Mouse (Mus musculus) urinary bladder, postnatal 14 days (tissue): Measurements from ENCODE around the gene Bod1.

Source experiments
- DNase-seq: peaks from one replicate; pipeline ENCODE4 v3.0.0; 2021; ENCODE audit warnings: low spot score

Bod1 gene

GRCm38 (mm10) chr11:31671354-31672169, at the start of gene Bod1:
Gene Bod1, minus strand, starts transcription at chr11:31671885.
- peak; percentile 94 for DNase-seq

DNA sequence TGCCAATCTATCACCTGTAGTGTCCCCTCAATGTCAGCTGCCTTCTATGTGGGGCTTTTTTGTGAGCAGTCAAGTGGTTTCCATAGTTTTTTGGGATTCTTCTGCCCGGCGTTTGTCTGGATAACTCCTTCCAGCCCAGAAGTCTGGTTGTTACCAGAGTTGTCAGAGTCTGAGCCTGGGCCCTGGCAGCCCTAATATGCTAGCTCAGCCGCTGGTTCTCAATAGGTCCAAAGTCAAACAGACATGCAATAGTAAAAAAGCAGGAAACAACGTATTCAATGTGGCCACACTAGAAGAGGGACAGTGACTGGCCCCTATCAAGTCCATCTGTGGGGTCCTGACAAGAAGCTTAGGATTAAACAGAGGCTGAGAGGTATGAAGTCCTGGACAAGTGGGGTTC, 47.4 kb upstream of the Bod1 start:
- DNase-seq = no peak

- DNase-seq = no peak
Observed at GRCm38 (mm10) chr11:31717926-31718735, 46.4 kb upstream of the Bod1 start.

DNA sequence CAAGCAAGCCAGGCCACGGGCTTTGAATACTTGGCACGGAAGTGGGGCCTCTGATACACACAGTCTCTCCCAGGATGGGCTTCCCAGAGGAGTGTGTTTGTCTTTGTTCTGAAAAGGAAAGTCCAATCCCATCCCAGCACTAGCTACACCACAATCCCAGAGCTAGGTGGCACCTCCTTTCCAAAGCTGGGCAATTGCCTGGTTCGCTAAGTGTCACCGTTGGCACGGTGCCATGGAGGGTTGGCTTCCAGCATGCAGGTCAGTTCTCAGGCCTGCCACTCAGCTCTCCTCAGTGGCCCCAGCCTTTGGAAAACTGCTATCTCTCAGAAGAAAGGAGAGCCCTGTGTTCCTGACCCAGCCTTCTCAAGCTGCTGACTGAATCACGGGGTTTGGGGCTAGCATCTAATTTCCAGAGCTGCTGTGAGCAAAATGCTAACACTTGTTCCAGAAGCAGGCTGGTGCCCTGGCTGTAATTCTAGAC, 42.0 kb upstream of the Bod1 start:
- peak; percentile 63 for DNase-seq

DNA sequence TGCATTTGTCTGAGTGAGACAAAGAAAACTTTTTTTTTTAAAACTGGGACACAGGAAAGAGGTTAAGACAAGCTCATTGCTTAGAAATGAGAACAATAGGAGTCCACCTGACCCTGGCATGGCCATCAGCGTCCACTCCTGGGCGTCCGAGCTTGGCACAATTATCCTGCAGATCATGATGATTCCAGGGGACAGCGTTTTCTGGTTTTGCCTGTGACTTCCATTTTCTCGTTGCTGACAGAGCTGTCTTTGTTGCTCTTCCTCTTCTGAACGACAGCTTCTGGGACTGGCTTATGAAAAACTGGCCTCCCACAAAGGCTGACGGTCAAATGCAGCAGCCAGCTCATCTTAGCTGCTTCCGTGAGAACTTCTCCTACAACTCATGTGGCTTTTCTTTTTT, 41.4 kb upstream of the Bod1 start:
- DNase-seq = no peak

GRCm38 (mm10) chr11:31707771-31708170, 36.1 kb upstream of the Bod1 start:
- DNase-seq = no peak

- no peak for DNase-seq
Observed at GRCm38 (mm10) chr11:31703173-31703572, 31.5 kb upstream of the Bod1 start.

GRCm38 (mm10) chr11:31701901-31702300, 30.2 kb upstream of the Bod1 start:
- no peak for DNase-seq

- DNase-seq = no peak
Observed at GRCm38 (mm10) chr11:31699502-31699901, 27.8 kb upstream of the Bod1 start.

GRCm38 (mm10) chr11:31694801-31695200, 23.1 kb upstream of the Bod1 start:
- DNase-seq = no peak

DNA sequence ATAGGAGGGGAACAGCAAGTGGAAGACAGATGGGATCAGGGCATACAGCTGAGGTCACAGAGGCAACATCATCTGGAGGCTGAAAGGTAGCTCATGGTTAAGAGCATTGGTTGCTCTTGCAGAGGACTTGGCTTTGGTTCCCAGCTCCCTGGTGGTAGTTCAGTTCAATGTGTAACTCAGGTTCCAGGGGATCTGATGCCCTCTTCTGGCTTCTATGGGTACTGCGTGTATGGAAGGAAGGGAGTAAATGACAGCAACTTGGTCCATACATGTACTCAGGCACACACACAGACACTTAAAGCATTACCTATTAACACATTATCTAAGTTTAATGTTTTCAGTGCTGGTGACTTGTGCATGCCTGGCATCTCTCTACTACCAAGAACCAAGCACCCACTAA, 22.4 kb upstream of the Bod1 start:
- DNase-seq = no peak

GRCm38 (mm10) chr11:31693322-31693721, 21.6 kb upstream of the Bod1 start:
- no peak for DNase-seq

- DNase-seq = no peak
Observed at GRCm38 (mm10) chr11:31688956-31689355, 17.3 kb upstream of the Bod1 start.

DNA sequence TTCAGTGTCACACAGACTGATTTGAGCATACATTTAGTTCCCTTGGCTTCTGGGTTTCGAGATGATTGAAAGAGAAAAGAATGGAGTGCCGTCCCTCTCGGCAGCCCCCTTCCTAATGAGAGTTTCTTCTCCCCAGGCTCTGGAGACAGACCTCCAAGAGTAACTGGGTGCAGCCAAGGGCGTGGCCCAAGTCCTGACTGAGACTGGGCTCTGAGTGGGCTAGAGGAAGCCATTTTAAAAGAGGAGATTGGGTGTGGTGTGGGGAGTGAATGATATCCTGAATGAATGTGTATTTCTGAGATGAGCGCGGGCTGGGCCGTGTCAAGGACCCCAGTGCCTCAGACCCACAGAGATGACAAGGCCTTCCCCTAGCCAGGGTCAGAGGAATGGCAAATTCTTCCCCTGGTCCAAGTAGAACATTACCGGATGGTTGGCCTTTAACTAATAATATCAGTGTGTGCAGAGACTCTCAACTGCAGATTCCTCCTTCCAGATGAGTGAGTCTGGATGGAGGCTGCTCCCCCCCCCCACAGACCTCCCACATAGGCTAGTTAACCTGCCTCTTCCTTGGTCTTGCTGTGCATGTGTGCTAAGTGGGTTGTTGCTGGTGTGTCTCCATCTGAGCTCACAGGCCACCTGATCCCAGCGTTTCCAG, 13.4 kb upstream of the Bod1 start:
- DNase-seq = no peak

- no peak for DNase-seq
Observed at GRCm38 (mm10) chr11:31684126-31684525, 12.4 kb upstream of the Bod1 start.

DNA sequence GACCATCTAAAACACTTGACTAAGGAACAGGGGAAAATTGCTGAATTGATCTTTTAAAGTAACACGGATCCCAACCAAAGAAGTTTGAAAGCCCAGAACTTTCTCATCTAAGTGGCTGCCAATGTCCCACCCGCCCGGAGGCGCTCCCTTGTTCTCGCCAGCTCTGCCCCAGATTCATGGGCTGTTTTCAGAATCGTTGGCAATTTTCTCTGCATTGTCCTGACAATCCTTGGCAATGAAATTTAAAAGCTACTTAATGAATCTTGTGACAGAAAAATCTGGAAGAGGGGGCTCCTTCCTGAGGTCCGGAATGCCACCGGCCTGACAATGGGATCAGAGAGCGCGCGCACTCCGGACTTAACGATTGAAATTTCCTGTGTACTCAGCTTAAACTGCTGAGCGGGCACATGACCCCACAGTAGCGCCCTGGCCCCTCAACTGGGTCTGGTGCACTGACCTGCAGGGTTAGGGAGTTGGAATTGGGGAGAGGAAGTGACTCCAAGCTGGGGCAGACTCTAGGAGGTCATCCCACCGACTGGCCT, 8.2 kb upstream of the Bod1 start:
- DNase-seq = no peak

GRCm38 (mm10) chr11:31677309-31677708, 5.6 kb upstream of the Bod1 start:
- DNase-seq = no peak

GRCm38 (mm10) chr11:31676661-31677252, 5.1 kb upstream of the Bod1 start:
- DNase-seq = no peak

DNA sequence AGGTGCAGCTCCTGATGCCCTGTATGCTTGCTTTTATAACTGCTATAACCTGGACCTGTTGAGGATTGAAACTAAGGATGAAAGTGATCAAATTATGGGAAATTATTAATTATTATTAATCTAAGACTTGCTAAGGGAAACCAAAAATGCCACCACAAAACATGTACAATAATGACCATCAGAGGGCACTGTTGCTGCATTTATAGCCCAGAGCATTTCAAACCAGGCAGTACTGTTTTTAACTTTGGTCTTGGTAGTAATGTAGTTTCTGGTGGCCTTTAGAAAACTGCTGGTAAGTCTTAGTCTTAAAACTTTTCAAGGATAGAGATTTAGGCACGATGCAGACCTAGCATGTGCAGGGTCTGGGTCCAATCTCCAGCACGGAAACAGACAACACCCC, 3.7 kb upstream of the Bod1 start:
- DNase-seq = peak; percentile 44

DNA sequence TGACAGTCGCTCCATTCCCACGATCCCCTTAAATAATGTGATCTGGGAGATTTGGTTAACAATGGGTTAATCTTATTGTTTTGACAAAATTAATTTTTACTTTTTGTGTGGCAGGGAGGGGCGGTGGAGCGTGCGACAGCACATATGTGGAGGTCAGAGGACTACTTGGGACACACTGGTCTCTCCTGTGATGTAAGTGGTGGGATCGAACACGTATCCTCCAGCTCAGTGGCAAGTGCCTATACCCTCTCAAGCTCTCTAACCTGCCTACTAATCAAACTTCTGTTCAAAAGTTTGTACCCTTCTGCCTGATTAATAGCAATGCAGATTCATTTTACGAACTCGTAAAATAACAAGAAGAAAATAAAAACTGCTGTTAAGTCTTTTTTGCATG, 482 bp upstream of the Bod1 start:
- DNase-seq = no peak

DNA sequence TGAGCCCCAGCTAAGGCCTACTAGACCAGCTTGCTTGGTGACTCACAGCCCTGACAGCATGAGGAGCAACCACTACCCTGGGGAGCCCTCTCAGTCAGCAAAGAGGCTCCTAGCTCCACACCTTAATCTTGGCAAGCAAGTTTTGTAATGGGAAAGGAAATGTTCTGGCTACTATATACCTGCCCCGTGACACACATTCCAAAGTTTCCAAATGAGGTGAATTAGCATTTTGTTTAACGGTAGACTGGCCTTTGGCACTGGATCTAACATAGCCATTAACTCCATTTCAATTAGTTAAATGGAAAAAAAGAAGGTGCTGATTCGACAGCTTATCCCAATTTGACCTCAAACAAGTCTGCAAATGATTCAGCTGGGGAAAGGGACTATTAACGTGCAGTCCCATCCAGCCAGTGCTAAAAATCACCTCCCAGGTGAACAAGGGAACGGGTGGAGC, 1.2 kb downstream of the Bod1 start:
- peak; percentile 18 for DNase-seq
